Mouse (Mus musculus) heart, postnatal 0 days (tissue): ENCODE data around the gene B4galnt3.
"Not testable (repeated sequence)": the region's sequence is repeated elsewhere in the genome, so short reads cannot be mapped to it uniquely, and the experiment has no call there.

ENCODE experiments used
- CTCF ChIP-seq: IDR thresholded peaks from 2 replicates; pipeline ENCODE4 v1.5.1; 2016; ENCODE audit warnings: antibody characterized with exemption, control low read depth, low read depth
- EP300 ChIP-seq: IDR thresholded peaks from 2 replicates; pipeline ENCODE4 v1.6.1; 2016; ENCODE audit warnings: antibody characterized with exemption, low read depth

GRCm38 (mm10) chr6:120296589-120296988 is 2.2 kb upstream of the B4galnt3 start:
- TF ChIP-seq CTCF: peak; percentile 10; the same call in 1 of the 2 replicates
- TF ChIP-seq EP300: not testable (repeated sequence)
